Mouse (Mus musculus) embryo, embryonic 11.5 days (tissue): ENCODE measurements around the gene Sema4d.

Experiments used
- DNase-seq: peaks from one replicate; pipeline ENCODE4 v3.0.0-alpha.2; 2012; ENCODE audit warnings: low read depth, low spot score

Gene Sema4d

DNA sequence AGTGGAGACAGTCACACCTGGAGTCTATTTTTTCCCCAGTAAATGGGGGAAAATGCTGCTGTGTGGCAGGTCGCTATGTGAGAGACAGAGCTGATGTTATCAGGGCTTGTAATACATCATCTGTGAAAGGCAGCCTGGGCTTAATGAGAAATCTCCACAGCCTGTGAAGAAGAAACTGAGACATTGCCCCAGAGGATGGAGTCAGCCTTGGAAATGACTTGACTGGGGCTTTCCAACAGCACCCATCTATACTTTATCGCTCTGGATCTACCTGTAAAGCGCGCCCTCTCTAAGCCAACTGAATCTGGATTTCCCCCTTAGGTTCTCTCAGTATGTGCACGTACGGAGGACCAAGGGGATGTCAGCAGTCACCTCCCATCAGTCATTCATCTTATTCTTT, 21.1 kb upstream of the Sema4d start:
- no peak for DNase-seq

GRCm38 (mm10) chr13:51813621-51814615, 20.4 kb upstream of the Sema4d start:
- DNase-seq: no peak

DNA sequence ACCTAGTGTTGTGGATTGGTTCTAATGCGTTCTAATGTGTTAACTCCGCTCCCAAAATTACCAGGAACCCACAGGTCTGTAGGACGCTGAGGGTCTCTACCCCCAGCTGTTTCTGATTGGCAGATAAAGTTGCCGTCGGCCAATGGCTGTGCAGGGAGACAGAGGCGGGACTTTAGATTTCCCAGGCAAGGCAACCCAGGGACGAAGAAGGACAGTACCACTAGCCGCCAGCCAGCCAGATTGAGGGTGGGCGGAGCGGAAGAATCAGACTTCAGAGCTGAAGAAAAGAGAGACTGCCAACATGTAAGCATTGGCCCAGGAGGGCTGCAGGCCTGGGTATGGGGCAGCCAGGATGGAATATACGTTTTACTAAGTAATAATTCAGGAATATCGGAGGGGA, 14.6 kb upstream of the Sema4d start:
- DNase-seq: no peak

GRCm38 (mm10) chr13:51806220-51806619, 12.7 kb upstream of the Sema4d start:
- DNase-seq: no peak

DNA sequence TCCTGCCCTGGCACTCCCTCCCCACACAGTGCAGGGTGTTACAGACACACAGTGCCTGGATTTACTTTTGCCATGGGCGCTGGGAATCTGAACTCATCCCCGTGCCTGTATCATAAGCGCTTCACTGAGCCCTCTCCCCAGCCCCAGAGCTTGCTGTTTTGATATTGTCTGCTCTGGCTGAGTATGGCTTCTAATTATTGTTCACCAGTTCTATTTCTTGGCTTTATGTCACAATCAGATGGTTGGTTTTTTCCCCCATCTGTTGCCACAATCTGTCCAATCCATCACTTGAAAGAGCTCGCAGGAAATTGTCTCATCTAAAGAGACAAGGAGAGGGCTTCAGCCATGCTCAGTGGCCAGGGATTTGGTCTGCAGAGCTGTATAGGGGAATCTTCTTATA, 12.1 kb upstream of the Sema4d start:
- DNase-seq: no peak

- DNase-seq: no peak
Observed at GRCm38 (mm10) chr13:51800921-51801320, 7.4 kb upstream of the Sema4d start.

DNA sequence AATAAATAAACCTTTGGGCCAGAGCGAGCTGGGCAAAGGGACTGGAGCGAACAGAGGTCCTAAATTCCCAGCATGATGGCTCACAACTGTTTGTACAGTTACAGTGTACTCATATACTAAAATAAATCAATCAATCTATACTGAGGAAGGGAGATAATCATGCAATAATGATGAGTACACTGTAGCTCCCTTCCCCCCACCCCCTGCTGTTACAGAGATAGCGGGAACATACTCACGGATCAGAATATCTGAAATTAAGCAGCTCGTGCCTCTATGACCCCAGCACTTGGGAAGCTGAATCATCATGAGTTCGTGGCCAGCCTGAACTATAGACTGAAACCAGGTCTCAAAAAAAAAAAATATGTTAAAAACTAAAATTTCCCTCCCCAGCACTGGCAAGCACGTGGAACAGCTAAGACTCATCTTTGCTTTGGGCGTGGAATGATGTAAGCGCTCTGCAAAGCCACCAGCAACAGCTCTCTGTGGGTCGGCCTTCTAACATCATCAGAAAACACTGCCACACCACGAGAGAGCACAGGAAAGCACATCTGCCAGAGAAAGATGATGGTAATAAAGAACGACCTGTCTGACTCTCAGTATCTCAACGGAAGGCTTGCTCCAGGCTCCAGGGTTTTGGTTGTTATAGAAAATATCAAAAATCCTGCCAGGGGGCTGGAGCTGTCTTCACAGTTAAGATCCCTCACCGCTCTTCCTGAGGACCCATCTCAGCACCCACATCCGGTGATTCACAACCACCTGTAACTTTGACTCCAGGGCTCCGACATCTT, 6.4 kb upstream of the Sema4d start:
- DNase-seq: no peak

- no peak for DNase-seq
Observed at GRCm38 (mm10) chr13:51797899-51798746, 4.6 kb upstream of the Sema4d start.

DNA sequence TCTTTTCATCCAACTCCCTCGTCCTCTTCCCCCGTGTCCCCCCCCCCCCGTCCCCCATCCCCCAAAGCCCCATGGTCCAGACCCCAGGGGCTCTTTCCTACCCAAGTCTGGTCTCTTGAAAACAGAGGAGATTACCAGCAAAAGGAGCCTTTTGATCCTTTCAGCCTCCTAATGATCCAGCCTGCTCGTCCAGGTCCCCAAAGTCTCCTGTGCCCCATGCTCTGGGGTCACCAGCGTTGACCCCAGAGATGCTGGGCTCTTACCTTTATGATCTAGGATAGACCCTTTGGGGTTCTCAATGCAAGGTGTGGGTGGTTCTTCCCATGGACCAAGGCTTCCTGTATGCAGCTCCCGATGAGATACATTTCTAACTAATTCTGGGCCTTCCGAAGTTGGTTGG, 401 bp upstream of the Sema4d start:
- no peak for DNase-seq

DNA sequence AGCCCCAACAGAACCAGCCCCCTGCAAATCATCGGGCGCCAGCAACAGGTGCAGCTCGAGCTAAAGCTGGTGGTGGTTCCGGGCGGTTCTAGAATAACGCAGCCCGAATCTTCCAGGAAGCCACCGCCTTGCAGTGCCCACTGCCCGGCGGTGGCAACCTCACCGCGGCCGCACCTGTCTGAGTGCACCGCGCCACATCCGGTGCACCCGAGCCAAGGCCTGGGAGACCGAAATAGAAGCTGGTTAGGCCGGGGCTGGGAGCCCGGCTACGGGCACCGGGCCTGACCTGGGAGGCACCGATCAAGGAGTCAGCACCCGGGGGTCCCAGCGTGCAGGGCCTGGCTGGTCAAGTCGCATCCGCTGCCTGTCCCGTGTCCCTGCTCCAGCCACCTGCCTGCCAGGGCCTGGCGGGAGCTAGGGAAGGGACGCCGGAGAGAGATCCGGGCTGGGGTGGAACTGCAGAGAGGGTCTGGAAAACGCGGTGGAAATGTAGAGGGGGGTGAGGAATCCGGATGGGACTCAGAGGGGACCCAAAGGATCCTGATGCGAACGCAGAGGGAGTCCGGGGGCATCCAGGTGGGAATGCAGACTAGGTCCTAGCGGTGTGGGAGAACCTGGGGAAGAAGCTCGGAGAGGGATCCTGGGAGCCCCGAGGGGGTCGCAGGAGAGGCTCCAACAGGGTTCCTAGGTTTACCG, 670 bp downstream of the Sema4d start:
- no peak for DNase-seq

GRCm38 (mm10) chr13:51792135-51792573, 1.4 kb downstream of the Sema4d start:
- no peak for DNase-seq

DNA sequence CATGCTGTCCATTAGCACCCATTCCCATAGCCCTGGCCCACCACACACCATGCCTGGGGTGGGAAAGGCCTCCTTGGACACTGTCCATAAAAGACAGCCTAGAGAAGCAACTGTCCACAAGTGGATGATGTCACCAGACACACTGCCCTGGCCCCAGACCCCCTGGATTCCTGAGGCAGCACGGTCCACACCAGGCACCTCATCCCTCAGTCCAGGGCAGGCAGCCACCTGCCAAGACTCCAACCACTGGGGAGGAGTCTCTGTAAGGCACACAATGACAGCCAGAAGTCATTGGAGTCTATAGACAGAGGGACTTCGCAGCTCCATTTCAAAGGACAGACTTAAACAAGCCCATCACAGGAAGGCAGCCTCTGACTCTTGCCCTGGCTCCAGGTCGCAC, 1.9 kb downstream of the Sema4d start:
- no peak for DNase-seq

- DNase-seq: no peak
Observed at GRCm38 (mm10) chr13:51790793-51791192, 2.8 kb downstream of the Sema4d start.

GRCm38 (mm10) chr13:51787858-51788257, 5.7 kb downstream of the Sema4d start:
- no peak for DNase-seq

- no peak for DNase-seq
Observed at GRCm38 (mm10) chr13:51786616-51787015, 6.9 kb downstream of the Sema4d start.

DNA sequence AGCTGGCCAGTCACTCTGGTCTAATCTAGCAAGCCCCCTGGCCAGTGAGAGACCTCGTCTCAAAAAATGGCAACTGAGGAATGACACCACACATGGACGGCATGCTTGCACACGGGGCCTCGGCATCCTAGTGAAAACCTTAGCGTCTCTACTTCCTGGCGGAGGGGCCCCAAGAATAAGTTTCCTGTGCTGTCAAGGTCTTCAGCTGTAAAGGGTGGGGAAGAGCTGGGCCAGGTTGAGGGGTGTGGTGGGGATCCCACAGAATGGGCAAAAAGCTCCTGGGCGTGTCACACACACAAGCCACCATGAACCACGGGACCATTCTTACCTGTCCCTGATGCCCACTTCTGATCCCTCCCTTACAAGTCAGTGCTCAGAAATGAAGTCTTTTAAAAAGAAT, 9.1 kb downstream of the Sema4d start:
- no peak for DNase-seq

- DNase-seq: no peak
Observed at GRCm38 (mm10) chr13:51783857-51784256, 9.7 kb downstream of the Sema4d start.

DNA sequence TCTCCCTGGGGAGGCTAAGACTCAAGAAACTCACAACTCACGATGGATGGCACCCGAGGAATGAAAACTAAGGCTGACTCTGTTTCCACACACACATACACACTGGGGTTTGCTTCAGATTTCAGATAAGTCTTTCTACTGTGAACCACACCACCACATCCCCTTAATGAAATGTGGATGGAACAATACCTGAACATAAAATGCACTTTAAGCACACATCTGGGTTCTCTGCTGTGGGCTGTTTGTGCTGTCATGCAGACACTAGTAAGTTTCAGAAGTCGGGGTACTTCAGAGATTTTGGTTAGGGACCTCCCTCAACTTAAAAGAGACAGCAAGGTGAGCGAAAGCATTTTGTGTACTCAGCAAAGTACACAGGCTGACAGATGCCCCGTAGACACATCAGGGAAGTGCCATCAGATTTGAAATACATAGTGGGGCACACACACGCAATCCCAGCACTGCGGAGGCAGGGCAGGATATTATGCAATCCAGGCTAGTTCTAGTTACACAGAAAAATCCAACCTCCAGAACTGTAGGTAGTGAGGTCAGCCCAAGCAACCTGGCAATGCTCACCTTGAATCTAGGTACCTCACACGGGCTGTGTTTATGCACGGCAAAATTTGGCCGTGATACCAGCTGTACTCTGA, 12.9 kb downstream of the Sema4d start:
- DNase-seq: no peak

- DNase-seq: no peak
Observed at GRCm38 (mm10) chr13:51778983-51779962, 14.3 kb downstream of the Sema4d start.
